Mouse (Mus musculus): ENCODE data around the gene 2200002D01Rik. TPM values are rescaled to one million over a fixed set of nuclear protein-coding genes. Genes with fewer than 3 reads are reported as not detected.
"Not testable (repeated sequence)": the region's sequence is repeated elsewhere in the genome, so short reads cannot be mapped to it uniquely, and the experiment has no call there.

2200002D01Rik gene
- total RNA-seq, 2 experiments from 2014 or later: 2.7 to 3.3 TPM

DNA sequence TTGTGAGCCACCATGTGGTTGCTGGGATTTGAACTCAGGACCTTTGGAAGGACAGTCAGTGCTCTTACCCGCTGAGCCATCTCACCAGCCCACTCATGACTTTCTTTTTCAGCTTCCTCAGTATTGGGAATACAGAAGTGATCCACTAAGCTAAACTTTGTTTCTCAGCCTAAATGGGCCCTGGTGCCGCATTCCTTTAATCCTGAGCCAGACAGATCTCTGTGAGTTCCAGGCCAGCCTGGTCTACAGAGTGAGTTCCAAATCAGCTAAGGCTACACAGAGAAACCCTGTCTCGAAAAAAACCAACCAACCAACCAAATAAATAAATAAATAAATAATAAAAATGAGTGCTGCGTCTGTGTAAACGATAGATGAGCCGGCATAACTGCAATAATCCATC lies 10.7 kb downstream of the 2200002D01Rik start:
- DNase-seq: not testable (repeated sequence)

GRCm38 (mm10) chr7:29236593-29236992 lies 11.7 kb downstream of the 2200002D01Rik start:
- no peak for DNase-seq

- no peak for DNase-seq
Measured at GRCm38 (mm10) chr7:29234661-29235060, 13.6 kb downstream of the 2200002D01Rik start.

GRCm38 (mm10) chr7:29233745-29234144 lies 14.5 kb downstream of the 2200002D01Rik start:
- DNase-seq: no peak

GRCm38 (mm10) chr7:29232247-29233013 lies 15.8 kb downstream of the 2200002D01Rik start, which contains the start of gene Kcnk6:
Gene Kcnk6, minus strand, starts transcription at chr7:29232515.
- DNase-seq: peak; percentile 37 to 66

DNA sequence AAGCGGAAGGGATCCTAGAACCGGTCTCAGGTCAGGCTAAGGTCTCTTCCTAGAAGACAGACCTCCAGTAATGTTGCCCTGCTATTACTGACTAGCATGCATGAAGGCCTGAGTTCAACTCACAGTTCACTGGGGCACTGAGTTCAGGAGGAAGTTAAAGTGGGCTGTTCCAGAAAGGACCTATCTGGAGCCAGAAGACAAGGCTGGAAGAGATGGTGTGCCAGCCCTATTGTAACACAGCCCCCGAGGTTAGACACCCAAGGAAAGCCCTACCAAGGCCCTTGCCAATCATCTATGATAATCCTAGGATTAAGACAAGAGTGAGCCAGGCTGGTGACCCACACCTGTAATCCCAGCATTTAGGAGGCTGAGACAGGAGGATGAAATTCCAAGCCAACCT lies 16.7 kb downstream of the 2200002D01Rik start:
- DNase-seq: no peak

DNA sequence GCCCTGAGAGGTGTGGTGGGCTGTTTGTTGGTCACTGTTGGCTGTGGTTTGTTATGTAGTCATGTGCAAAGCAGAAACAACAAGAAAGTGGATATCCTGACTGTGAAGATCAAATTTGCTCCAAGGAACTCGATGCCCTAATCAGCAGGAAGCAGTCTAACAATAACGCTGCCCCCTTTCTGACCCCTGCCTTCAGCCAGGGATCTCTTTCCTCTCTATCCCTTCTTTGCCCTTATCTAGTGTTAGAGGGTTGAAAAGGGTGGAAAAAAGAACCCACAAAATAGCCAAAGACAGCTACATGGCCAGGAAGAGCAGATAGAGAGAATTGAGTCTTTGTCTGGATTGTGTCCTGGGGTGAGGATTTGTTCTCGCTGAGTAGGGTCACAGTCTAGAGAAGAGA lies 17.7 kb downstream of the 2200002D01Rik start:
- DNase-seq: no peak

- no peak for DNase-seq
Measured at GRCm38 (mm10) chr7:29228202-29228601, 20.1 kb downstream of the 2200002D01Rik start.

DNA sequence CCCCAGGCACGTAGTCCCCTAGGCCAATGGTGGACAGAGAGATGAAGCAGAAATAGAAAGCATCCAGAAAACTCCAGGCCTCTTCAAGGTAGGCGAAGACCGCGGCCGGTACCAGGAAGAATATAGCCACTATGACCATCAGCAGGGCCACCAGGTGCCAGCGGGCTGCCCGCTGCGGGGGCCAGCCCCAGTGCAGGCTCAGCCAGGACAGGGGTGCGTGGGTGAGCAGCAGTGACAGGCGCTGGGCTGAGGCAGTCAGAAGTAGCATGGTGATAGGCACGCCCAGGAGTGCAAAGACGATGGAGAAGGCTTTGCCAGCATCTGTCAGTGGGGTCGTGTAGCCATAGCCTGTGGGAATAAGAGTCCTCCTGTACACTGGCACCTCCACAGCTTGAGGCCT lies 22.7 kb downstream of the 2200002D01Rik start:
- no peak for DNase-seq

DNA sequence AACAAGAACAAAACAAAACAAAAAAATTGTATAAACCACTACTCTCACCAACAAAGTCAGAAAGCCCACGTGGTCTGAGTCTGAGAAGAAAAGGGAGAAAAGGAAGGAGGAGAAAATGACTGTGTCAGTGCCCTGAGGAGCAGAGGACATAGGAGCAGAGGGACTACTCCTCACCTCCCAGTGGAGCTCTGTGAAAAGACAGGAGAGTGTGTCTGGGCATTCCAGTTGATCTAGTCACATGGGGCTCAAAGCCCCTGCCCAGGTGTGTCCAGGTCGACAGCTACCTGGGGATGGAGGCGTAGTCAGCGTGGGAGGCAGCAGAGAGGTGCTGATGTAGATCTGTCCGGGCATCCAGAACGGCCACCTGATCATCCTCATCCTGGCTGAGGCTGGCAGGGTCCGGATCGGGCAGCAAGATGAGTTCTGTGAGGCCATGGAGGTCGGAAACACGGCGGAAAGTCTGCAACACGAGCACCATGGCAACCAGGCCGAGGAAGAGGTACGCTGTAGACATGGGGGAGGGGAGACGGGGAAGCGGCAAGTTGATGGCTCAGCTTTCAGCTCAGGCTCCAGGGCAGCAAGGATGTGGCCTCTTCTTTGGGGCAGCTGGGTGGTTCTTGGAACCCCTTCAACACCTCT lies 23.4 kb downstream of the 2200002D01Rik start:
- DNase-seq: no peak

DNA sequence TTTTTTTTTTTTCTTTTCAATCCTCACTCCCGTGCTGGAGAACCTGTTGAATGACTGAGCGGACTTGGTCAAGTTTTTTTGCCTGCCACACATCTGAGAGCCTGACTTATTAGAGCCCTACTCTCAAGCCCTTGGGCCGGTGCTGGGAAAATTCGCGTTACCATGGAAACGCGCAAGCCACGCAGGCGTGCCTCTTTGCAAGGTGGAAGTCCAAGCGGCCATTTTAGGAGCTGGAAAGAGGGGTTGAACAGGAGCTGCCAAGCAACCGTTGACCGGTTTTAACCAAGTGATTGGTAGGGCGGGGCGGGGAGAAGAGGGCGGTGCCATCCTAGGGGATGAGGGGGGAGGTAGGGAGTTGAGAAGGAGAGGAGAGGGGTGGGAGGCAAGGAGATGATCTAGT lies 33.4 kb downstream of the 2200002D01Rik start:
- DNase-seq: no peak

GRCm38 (mm10) chr7:29214236-29214635 lies 34.0 kb downstream of the 2200002D01Rik start:
- DNase-seq: no peak

GRCm38 (mm10) chr7:29213675-29214082 lies 34.6 kb downstream of the 2200002D01Rik start, which contains the start of gene Catsperg1:
Gene Catsperg1, minus strand, starts transcription at chr7:29214035.
- DNase-seq: no peak

- DNase-seq: not testable (repeated sequence)
Measured at GRCm38 (mm10) chr7:29212775-29213560, 35.3 kb downstream of the 2200002D01Rik start.

GRCm38 (mm10) chr7:29212199-29212765 lies 36.0 kb downstream of the 2200002D01Rik start:
- DNase-seq: peak in 1 of 2 experiments; percentile 10

DNA sequence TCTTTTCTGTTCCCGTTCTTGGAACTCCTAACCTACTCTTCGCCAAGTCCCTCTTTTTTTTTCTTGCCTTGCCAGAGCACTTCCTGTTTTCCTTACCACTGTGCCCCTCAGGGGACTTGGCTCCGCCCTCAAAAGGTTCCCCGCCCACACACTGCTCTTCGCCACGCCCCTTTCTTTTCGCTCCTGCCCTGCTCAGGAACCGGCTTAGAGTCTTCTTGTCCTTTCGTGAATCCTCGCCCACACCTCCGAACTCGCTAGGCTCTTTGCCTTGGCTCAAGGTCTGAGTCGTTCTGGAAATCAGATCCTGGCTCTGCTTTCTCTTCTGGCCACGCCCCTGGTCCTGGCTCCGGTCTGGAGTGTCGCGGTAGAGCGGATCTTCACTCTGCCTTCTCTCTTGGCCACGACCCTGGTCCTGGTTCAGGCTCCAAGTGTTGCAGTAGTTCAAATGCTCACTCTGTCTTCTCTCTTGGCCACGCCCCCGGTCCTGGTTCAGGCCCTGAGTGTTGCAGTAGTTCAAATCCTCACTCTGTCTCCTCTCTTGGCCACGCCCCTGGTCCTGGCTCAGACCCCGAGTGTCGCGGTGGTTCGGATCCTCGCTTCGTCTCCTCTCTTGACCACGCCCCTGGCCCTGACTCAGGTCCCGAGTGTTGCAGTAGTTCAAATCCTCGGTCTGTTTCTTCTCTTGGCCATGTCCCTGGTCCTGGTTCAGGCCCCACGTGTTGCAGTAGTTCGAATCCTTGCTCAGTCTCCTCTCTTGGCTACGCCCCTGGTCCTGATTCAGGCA lies 36.7 kb downstream of the 2200002D01Rik start:
- DNase-seq: peak; percentile 83 to 87

DNA sequence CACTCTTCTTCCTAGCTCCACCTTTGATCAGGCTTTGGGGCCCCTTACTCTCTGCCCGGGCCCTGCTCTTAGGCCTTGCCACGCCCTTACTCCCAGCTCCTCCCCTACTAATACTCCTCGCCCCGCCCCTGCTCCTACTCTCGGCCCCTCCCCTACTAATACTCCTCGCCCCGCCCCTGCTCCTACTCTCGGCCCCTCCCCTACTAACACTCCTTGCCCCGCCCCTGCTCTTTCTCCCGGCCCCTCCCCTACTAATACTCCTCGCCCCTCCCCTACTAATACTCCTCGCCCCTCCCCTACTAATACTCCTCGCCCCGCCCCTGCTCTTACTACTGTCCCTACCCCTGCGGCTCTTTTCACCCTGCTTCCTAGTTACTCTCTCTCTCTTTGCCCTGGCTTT lies 37.3 kb downstream of the 2200002D01Rik start:
- peak; percentile 13 to 65 for DNase-seq

GRCm38 (mm10) chr7:29202577-29202976 lies 45.7 kb downstream of the 2200002D01Rik start:
- no peak for DNase-seq
